Mouse (Mus musculus) midbrain, embryonic 14.5 days (tissue): ENCODE results near the gene Sgo1. TPM values are rescaled to one million over a fixed set of nuclear protein-coding genes. Genes with fewer than 3 reads are reported as not detected.
"Not testable (repeated sequence)": the region's sequence is repeated elsewhere in the genome, so short reads cannot be mapped to it uniquely, and the experiment has no call there.

Experiments used
- ATAC-seq: fragments of 200-750 bp; cut with Nextera tagmentation; 2 replicates; pipeline ENCODE4 v1.8.0; 2017; ENCODE audit warnings: moderate number of reproducible peaks, moderate library complexity; ENCODE audit not compliant: low FRiP score, low TSS enrichment
- DNase-seq: peaks from one replicate; pipeline ENCODE4 v3.0.0-alpha.2; 2015
- H3K27ac ChIP-seq: fragments of 300-500 bp; sonication (generic); replicated peaks from 2 replicates; pipeline ENCODE4 v1.5.1; 2014; ENCODE audit warnings: mild to moderate bottlenecking, low read depth, low read length, moderate library complexity
- H3K27me3 ChIP-seq: fragments of 300-500 bp; sonication (generic); 2 replicates; pipeline ENCODE4 v1.6.1; 2014; ENCODE audit warnings: low read length, control low read depth, mixed read lengths; ENCODE audit not compliant: control insufficient read depth, insufficient read depth
- H3K36me3 ChIP-seq: fragments of 300-500 bp; sonication (generic); 2 replicates; pipeline ENCODE4 v1.6.1; 2014; ENCODE audit warnings: low read length, control low read depth; ENCODE audit not compliant: control insufficient read depth, insufficient read depth
- H3K4me1 ChIP-seq: fragments of 300-500 bp; sonication (generic); 2 replicates; pipeline ENCODE4 v1.6.1; 2014; ENCODE audit warnings: mild to moderate bottlenecking, antibody characterized with exemption, low read length, control low read depth; ENCODE audit not compliant: control insufficient read depth, insufficient read depth
- H3K4me2 ChIP-seq: fragments of 300-500 bp; sonication (generic); 2 replicates; pipeline ENCODE4 v1.6.1; 2014; ENCODE audit warnings: mild to moderate bottlenecking, low read length, moderate library complexity
- H3K4me3 ChIP-seq: fragments of 300-500 bp; sonication (generic); replicated peaks from 2 replicates; pipeline ENCODE4 v1.5.1; 2014; ENCODE audit warnings: low read depth, low read length
- H3K9ac ChIP-seq: fragments of 300-500 bp; sonication (generic); replicated peaks from 2 replicates; pipeline ENCODE4 v1.6.1; 2014; ENCODE audit warnings: mild to moderate bottlenecking, low read length, moderate library complexity
- H3K9me3 ChIP-seq: fragments of 300-500 bp; sonication (generic); 2 replicates; pipeline ENCODE4 v1.6.1; 2016; ENCODE audit warnings: low read length, control low read depth, mixed read lengths; ENCODE audit not compliant: control insufficient read depth
- WGBS: fragments of 180-500 bp; shearing (Covaris S2); extraction: QIAGEN DNeasy Blood & Tissue Kit; methylation state at CpG from one replicate; pipeline ENCODE4 v1.1.7; 2014; 5-methylcytosine and 5-hydroxymethylcytosine counted together
- polyA plus RNA-seq: library from polyadenylated mRNA; unstranded; fragments of >200 nt; fragmentation: Nextera tagmentation; extraction: Ambion mirVana; gene quantifications from 2 replicates; pipeline ENCODE4 v1.2.1, GENCODE M21; 2014

The Sgo1 gene
- polyA plus RNA-seq, 1 experiment from 2014 or later: 9.2 TPM

DNA sequence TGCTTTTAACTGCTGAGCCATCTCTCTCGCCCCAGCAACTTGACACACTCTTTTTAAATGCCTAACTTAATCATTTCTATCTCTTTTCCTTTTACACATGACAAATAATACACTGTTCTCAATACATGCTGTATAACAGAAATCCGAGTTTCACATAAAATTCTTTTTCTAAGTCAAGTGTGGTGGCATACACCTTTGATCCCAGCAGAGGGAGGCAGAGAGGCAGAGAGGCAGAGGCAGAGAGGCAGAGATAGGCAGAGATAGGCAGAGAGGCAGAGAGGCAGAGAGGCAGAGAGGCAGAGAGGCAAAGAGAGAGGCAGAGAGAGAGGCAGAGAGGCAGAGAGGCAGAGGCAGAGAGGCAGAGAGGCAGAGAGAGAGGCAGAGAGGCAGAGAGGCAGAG lies 31.7 kb downstream of the Sgo1 start:
- not testable (repeated sequence) for H3K27me3 ChIP-seq, H3K4me3 ChIP-seq, H3K4me1 ChIP-seq, H3K4me2 ChIP-seq, H3K9ac ChIP-seq, H3K27ac ChIP-seq, ATAC-seq, H3K9me3 ChIP-seq, DNase-seq
- H3K36me3 ChIP-seq: peaks cover 47% of the 10 kb centered on the region
- 83% methylated on average over 2 of the region's 2 CpGs for WGBS

GRCm38 (mm10) chr17:53656369-53656860 lies 32.7 kb downstream of the Sgo1 start:
- 80% methylated on average over 6 of the region's 6 CpGs for WGBS
- ATAC-seq: no peak
- H3K36me3 ChIP-seq: peaks cover 42% of the 10 kb centered on the region

DNA sequence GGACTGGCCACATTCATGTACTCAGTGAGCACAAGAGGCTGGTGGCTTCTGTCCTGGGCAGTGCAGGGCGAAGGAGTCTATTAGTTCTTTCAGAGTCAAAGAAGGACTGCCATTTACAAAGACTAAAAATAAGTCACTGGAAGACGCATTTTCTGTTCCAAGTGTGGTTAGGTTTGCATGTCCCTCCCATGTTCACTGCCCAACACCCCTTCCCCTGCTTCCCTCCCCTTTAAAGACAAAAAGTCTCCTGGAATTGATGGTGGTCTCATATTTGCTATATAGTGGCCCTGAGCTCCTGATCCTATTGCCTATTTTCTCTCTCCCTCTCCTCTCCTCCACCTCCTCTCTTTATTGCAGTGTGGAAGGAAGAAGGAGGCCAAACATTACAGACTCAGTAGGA lies 33.2 kb downstream of the Sgo1 start:
- Histone ChIP-seq H3K4me1 (no peaks in the 10 kb centered on the region), H3K9ac (no peak overlapping the region), H3K36me3 (peaks cover 42% of the 10 kb centered on the region), H3K9me3 (no peaks in the 10 kb centered on the region), H3K4me3 (no peak overlapping the region), H3K27ac (no peak overlapping the region), H3K27me3 (no peaks in the 10 kb centered on the region), H3K4me2 (no peak overlapping the region)
- DNase-seq (no peak), ATAC-seq (no peak)
- WGBS: 93% methylated on average over 2 of the region's 2 CpGs

More at GRCm38 (mm10) chr17:53656369-53656860, 32.7 kb downstream of the Sgo1 start:
- Histone ChIP-seq H3K4me2 (no peak overlapping the region), H3K4me1 (no peaks in the 10 kb centered on the region), H3K27me3 (no peaks in the 10 kb centered on the region), H3K4me3 (no peak overlapping the region), H3K9me3 (no peaks in the 10 kb centered on the region), H3K27ac (no peak overlapping the region), H3K9ac (no peak overlapping the region)
- DNase-seq: no peak

DNA sequence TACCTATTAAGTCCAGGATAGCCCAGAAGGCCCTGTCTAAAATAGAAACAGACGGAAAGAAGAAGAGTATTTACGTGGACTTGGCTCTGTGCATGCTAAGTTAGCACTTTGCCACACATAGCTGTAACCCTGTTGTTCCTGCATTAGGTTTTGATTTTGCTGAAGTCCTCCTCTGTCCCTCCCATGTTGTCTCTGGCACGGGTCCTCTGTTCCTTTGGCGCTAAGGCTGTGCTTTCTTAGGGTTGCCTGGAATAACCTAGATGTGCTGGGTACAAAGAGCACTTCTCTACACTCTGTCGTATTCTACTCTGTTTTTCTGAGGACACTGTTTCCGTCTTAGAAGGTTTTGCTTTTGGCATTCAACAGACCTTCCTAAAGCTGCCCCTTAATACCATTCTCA lies 34.1 kb downstream of the Sgo1 start:
- WGBS: 92% methylated on average over 6 of the region's 6 CpGs
- H3K27ac ChIP-seq: no peak overlapping the region

GRCm38 (mm10) chr17:53654596-53654995 lies 34.5 kb downstream of the Sgo1 start:
- H3K4me1 ChIP-seq: no peaks in the 10 kb centered on the region
- no peak for ATAC-seq
- 90% methylated on average over 4 of the region's 4 CpGs for WGBS
- no peaks in the 10 kb centered on the region for H3K9me3 ChIP-seq
- no peak overlapping the region for H3K4me3 ChIP-seq
- H3K27me3 ChIP-seq: no peaks in the 10 kb centered on the region
- no peak overlapping the region for H3K9ac ChIP-seq
- H3K4me2 ChIP-seq: no peak overlapping the region
- H3K36me3 ChIP-seq: peaks cover 35% of the 10 kb centered on the region
- DNase-seq: no peak
- H3K27ac ChIP-seq: no peak overlapping the region

More for the DNA sequence above, 34.1 kb downstream of the Sgo1 start:
- Histone ChIP-seq H3K4me1 (no peaks in the 10 kb centered on the region), H3K9me3 (no peaks in the 10 kb centered on the region), H3K4me3 (no peak overlapping the region), H3K9ac (no peak overlapping the region), H3K36me3 (peaks cover 37% of the 10 kb centered on the region), H3K27me3 (no peaks in the 10 kb centered on the region), H3K4me2 (no peak overlapping the region)
- DNase-seq (no peak), ATAC-seq (no peak)

DNA sequence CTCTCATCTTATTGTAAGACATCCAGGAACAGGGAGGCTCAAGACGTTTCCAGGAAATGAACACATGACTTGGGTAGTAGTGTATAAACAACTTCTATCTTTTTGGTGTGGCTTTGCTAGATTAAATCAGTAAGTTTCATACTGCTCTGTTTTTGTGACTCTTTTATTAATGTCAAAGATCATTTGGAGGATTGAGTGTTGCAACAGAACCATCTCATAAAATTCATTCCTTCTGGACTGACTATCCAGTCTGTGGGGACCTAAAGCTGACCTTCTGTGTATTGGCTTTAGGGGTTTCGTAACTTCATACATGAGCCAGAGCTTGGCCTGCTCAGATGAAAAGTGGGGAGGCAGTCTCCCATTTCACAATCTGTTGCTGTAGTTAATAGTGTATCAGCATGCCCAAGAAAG lies 38.9 kb downstream of the Sgo1 start:
- WGBS: 84% methylated on average over 2 of the region's 2 CpGs
- no peaks in the 10 kb centered on the region for H3K9me3 ChIP-seq
- H3K27ac ChIP-seq: no peak overlapping the region
- no peak overlapping the region for H3K4me3 ChIP-seq
- no peak overlapping the region for H3K9ac ChIP-seq
- no peaks in the 10 kb centered on the region for H3K4me1 ChIP-seq
- H3K36me3 ChIP-seq: peaks cover 43% of the 10 kb centered on the region
- ATAC-seq (no peak), DNase-seq (no peak)
- H3K27me3 ChIP-seq: no peaks in the 10 kb centered on the region
- H3K4me2 ChIP-seq: no peak overlapping the region

GRCm38 (mm10) chr17:53643360-53643759 lies 45.8 kb downstream of the Sgo1 start:
- ATAC-seq: no peak
- Histone ChIP-seq H3K9ac (no peak overlapping the region), H3K36me3 (peaks cover 68% of the 10 kb centered on the region), H3K27ac (no peak overlapping the region), H3K4me1 (no peaks in the 10 kb centered on the region), H3K4me3 (no peak overlapping the region), H3K9me3 (no peaks in the 10 kb centered on the region), H3K27me3 (no peaks in the 10 kb centered on the region), H3K4me2 (no peak overlapping the region)
- DNase-seq: no peak
- WGBS: 92% methylated on average over 4 of the region's 4 CpGs

- no peak for DNase-seq
- no peak for ATAC-seq
- Histone ChIP-seq H3K4me2 (no peak overlapping the region), H3K4me1 (no peaks in the 10 kb centered on the region), H3K9me3 (no peaks in the 10 kb centered on the region), H3K9ac (no peak overlapping the region), H3K27ac (no peak overlapping the region), H3K36me3 (peaks cover 16% of the 10 kb centered on the region), H3K4me3 (no peak overlapping the region), H3K27me3 (no peaks in the 10 kb centered on the region)
Observed at GRCm38 (mm10) chr17:53631344-53631743, 57.8 kb downstream of the Sgo1 start.

DNA sequence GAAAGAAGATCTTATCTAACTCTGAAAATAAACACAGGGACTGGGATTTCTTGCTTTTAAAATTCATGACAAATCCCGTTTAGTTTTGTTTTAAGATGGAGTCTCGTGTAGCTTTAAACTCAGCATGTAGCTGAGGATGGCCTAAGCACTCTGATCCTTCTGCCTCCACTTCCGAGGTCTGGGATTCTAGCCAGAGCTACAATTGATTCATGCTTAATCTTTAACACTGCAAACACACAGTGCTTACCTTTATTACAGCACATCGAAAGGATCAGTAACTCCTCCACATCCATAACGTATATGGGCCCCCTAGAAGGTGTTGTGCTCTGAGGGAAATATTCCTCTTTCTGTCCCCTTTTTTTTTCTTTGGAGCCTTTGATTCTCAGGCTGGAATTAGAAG lies 61.0 kb downstream of the Sgo1 start:
- 73% methylated on average over 5 of the region's 5 CpGs for WGBS
- Histone ChIP-seq H3K9ac (no peak overlapping the region), H3K4me2 (no peak overlapping the region), H3K9me3 (no peaks in the 10 kb centered on the region), H3K36me3 (peaks cover 24% of the 10 kb centered on the region), H3K4me1 (no peaks in the 10 kb centered on the region), H3K27me3 (no peaks in the 10 kb centered on the region), H3K4me3 (no peak overlapping the region), H3K27ac (no peak overlapping the region)
- ATAC-seq: no peak
- DNase-seq: no peak
